Mouse (Mus musculus) spleen, adult 2 months (tissue): ENCODE measurements at regions not wholly inside any gene's neighbourhood (a gene's known extent, or its start where the extent isn't known, plus 50 kb on each side); places are given as distances from the start of the nearest gene placed in this dataset.

Source experiments
- CTCF ChIP-seq: fragments of 200-500 bp; IDR thresholded peaks from 2 replicates; pipeline ENCODE4 v1.5.1; 2011; ENCODE audit warnings: mild to moderate bottlenecking, inconsistent platforms; ENCODE audit not compliant: insufficient read depth, insufficient read length, insufficient replicate concordance; ENCODE audit errors: extremely low read depth
- POLR2A ChIP-seq: fragments of 200-500 bp; IDR thresholded peaks from 2 replicates; pipeline ENCODE4 v1.6.1; 2011; ENCODE audit warnings: low read depth, low read length, inconsistent platforms

- TF ChIP-seq POLR2A, result no peak
- no peak for TF ChIP-seq CTCF
Observed at GRCm38 (mm10) chr13:28684311-28684710, 269.2 kb downstream of the Sox4 start.
